Mouse (Mus musculus): ENCODE results near the gene Plekhm2.
A peak's percentile ranks its signal among the peaks of the same experiment; 100 is the strongest.

Gene Plekhm2

GRCm38 (mm10) chr4:141664799-141665198 lies at the start of gene Plekhm2:
TSS of gene Plekhm2 (minus strand) at chr4:141664899.
- DNase-seq (ENCODE audit: low read depth, low spot score) = no peak

- no peak for DNase-seq (ENCODE audit: low read depth, low spot score)
Measured at GRCm38 (mm10) chr4:141713598-141714142, 49.0 kb upstream of the Plekhm2 start.

- no peak for DNase-seq (ENCODE audit: low read depth, low spot score)
Measured at GRCm38 (mm10) chr4:141711250-141711649, 46.6 kb upstream of the Plekhm2 start.

- no peak for DNase-seq (ENCODE audit: low read depth, low spot score)
Measured at GRCm38 (mm10) chr4:141708971-141709370, 44.3 kb upstream of the Plekhm2 start.

GRCm38 (mm10) chr4:141708005-141708404 lies 43.3 kb upstream of the Plekhm2 start:
- no peak for DNase-seq (ENCODE audit: low read depth, low spot score)

DNA sequence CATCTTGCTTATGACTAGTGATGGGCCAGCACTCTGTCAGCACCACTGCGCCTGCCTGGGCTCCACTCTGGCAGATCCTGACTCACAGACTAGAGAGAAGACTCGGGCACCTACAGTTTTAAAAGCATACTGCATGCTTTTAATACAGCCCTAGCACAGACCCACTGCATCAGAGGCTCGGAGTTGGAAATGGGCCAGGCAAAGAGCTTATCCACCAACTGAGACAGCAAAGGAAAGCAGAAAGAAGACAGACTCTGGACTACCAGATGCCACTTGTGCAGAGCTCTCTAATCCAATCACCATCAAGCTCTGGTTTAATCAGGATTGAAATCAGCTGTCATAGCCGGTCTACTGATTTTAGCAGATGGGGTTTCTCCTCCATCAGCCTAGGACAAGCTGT lies 40.6 kb upstream of the Plekhm2 start:
- no peak for DNase-seq (ENCODE audit: low read depth, low spot score)

- no peak for DNase-seq (ENCODE audit: low read depth, low spot score)
Measured at GRCm38 (mm10) chr4:141704625-141705024, 39.9 kb upstream of the Plekhm2 start.

DNA sequence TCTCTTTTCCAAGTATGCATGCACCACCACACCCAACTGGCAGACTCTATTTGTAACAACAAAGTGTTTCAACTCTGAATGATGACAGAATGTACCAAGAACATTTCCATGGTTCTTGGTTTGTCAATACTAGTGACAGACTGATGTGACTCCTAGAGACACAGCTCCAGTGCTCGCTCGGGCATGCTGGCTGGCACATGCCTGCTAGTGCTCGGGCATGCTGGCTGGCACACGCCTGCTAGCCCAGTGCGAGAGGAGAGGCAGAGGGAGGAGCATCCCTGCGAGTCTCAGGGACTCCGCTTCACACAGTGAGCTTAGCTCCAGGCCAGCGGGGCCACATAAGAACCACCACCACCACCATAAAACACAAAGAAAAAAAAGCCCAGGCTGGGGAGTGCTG lies 30.0 kb upstream of the Plekhm2 start:
- no peak for DNase-seq (ENCODE audit: low read depth, low spot score)

DNA sequence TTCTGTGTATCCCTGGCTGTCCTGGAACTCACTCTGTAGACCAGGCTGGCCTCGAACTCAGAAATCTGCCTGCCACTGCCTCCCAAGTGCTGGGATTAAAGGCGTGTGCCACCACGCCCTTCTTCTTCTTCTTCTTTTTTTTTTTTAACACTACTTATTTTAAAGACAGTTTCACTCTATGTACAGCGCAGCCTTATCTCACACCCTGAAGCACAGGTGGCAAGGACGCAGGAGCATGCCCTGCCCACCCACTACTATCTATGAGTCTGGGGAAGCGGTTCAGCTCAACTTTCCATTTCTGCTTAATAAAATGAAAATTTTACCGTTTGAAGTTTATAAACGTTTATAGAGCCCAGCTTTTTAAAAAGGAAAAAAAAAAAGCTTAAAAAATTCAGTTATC lies 23.8 kb upstream of the Plekhm2 start:
- no peak for DNase-seq (ENCODE audit: low read depth, low spot score)

DNA sequence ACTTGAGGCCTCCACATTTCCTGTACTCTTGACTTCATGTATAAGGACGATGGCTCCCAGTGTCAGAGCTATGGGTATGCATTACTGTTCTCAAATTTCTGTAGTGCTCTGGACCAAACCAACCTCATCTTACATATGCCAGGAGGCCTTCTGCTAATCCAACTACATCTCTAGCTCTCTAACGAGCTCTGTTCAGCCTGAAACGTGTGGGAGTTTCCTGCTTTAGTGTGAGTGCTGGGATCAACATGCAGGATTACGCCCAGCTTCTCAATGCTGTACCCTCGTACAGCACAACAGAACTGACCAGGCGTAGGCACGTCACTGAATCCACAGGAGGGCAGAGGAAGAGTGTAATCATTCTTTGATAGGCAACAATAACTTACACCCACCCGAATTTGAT lies 21.8 kb upstream of the Plekhm2 start:
- no peak for DNase-seq (ENCODE audit: low read depth, low spot score)

DNA sequence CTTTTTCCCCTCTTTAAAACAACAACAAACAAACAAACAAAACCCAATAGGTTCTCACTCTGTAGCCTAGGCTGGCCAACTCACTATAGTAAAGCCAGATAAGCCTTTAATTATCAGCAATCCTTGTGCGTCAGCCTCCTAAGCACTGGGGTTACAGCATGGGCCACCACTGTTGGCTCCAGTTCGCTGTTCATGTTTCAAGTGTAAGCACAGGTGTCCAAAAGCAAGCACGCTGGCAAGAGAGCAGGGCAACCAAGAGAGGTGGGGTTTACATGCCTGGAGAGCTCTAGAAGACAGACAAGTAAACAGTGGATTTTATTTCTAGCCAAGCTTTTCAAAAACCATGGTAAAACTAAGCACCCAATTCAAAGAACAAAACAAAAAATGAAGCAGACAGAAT lies 21.4 kb upstream of the Plekhm2 start:
- DNase-seq (ENCODE audit: low read depth, low spot score) = no peak

DNA sequence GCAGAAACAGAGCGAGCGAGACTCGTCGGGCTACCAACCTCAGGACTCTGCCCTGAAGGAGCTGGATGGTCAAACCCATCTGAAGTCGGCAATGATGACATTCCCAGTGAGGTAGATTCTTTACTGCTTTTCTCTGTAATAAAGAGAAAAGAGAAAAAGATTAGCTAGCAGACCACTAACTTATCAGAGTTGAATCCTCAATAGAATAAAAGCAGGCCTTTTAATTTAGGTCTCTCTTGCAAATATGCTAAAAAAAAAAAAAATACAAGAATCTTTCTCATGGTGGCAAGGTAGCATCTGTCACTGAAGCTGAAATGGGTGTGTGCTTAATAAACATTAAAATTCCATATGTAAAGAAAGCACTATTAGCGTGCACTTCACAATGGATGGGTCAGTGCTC lies 20.8 kb upstream of the Plekhm2 start, which contains the start of gene Rsc1a1:
TSS of gene Rsc1a1 (minus strand) at position 101 of the 400 bp plus-strand sequence.
- DNase-seq (ENCODE audit: low read depth, low spot score) = no peak

DNA sequence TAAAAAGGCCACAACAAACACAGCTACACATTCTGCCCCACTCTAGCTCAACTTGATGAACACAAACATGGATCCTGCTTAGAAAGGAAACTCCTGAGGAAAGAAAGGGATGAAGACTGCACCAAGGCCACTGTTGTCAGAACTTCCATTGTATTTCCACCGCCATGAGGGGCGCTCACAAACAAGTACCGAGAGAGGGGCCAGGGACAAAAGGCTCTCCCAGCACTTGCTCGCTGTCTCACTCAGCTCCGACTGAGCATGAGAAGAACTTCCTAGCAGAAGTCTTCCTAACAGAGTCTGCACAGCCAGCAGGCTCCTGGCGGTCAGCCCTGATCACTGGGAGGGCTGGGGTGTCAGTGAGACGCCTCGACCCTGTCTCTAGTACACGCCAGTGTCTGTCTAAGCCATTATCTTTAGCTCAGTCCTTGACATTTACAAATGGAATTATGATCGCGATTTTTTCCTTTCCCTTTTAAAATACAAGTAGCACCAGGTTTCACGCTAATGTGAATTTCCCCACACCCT lies 18.1 kb upstream of the Plekhm2 start:
- DNase-seq (ENCODE audit: low read depth, low spot score) = peak; percentile 54

DNA sequence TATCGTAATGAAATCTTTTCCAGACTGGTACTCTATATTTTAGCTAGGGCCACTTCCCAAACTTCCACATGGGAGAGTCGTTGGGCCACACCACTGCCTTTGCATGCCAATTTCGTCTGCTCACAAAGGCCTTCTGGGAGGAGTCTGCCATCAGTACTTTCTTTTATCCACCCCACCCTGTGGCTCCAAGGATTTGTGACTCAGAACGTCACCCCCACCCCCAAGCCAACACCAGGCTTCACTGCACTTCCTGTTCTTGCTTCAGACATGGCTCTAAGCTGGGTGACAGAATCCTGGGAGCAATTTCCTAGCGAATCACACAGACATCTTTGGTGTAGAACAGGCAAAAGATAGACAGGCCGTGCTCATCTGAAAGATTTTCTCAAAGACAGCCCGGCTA lies 17.1 kb upstream of the Plekhm2 start:
- peak; percentile 72 for DNase-seq (ENCODE audit: low read depth, low spot score)

GRCm38 (mm10) chr4:141680892-141681291 lies 16.2 kb upstream of the Plekhm2 start:
- no peak for DNase-seq (ENCODE audit: low read depth, low spot score)

GRCm38 (mm10) chr4:141679016-141679415 lies 14.3 kb upstream of the Plekhm2 start:
- peak; percentile 81 for DNase-seq (ENCODE audit: low read depth, low spot score)

DNA sequence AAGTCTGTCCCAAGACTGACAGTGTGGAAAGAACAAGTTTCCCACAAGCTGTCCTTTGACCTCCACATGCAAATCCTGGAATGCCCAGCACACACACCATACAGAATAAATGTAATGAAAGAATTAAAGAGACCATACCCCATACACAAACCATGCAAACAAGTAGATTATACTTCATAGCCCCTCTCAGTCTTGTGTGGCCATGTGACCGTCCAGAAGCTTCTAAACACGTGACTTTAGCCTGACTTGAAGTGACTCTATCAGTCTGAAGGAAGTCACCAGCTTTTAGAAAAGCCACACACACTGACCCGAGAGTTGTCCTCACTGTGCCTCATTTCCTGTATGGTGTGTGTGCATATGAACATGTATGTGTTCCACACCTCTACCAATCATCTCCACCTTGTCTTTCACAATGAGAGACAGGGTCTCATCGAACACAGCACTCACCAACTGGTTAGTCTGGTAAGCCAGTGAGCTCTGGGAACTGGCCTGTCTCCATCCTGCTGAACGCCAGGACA lies 11.8 kb upstream of the Plekhm2 start:
- no peak for DNase-seq (ENCODE audit: low read depth, low spot score)

DNA sequence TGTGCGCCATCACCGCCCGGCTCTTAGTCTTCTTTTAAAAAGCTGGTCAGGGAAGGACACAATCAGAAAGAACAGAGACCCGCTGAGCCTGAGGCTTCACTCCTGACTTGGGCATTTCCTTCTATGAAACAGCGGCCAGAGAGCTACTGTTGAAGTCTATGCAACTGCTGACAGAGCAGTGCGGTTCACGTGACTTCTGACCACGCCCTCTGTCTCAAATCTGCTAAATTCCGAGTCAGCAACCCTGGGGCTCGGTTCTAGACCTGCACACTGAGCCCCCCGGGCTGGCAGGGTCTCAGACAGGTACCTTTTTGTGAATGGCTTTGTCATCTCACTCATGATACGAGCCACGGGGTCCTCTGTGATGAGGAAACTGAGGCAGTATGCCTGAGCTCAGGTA lies 7.6 kb upstream of the Plekhm2 start:
- DNase-seq (ENCODE audit: low read depth, low spot score) = peak; percentile 85

DNA sequence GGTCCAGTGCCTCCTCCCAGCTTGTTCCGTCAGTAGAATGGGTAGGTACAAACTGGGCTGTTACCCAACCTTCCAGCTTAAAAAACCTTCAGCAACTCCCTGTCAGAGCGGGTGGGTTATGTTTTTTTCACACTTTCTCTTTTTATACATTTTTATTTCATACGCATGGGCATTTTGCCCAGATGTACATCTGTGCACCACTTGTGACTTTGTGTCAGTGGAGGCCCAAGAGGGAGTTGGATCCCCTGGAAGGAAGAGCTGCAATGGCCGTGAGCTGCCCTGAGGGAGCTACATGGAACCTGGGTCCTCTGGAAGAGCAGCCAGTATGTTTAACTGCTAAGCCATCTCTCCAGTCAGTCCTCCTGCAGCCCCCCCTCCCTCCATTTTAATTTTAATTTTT lies 6.7 kb upstream of the Plekhm2 start:
- no peak for DNase-seq (ENCODE audit: low read depth, low spot score)

- DNase-seq (ENCODE audit: low read depth, low spot score) = no peak
Measured at GRCm38 (mm10) chr4:141669898-141670712, 5.4 kb upstream of the Plekhm2 start.

DNA sequence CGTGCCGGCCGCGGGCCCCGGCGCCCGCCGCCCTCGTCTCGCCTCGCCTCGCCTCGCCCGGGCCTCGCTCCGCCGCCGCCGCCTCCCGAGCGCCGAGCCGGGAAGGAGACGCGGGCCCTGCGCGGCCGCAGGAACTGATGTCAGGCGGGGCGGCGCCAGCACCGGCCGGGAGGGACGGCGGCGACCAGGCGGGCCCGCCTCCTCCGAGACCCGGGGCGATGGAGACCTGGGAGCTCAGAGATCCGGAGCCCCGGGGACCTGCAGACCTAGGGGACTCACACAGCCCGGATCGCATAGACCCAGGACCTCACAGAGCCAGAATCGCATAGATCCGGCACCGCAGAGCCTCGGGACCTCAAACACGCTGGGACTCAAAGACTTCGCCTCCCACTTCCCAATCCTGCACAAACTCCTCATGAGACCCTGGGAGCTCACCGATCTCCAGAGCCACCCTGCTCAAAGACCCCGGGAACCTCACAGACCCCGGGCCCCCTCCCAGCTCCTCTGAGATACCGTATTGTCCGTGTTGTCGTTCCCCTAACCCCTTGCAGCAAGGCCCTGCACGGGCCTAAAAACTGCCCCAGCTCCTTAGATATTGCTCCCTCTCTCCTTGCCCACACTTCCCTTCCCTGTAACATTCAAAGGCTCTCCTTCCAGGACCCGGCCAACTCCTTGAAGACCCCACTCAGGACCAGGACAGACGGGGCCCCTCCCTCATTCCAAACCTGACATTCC lies 521 bp downstream of the Plekhm2 start:
- peak; percentile 60 for DNase-seq (ENCODE audit: low read depth, low spot score)

Measured in ZHBTc4 (cell line).